Mouse (Mus musculus): ENCODE measurements around the gene Akap8. TPM values are rescaled to one million over a fixed set of nuclear protein-coding genes. Genes with fewer than 3 reads are reported as not detected.

The Akap8 gene
- 211 TPM for polyA plus RNA-seq (2017; shearing (Covaris generic))

DNA sequence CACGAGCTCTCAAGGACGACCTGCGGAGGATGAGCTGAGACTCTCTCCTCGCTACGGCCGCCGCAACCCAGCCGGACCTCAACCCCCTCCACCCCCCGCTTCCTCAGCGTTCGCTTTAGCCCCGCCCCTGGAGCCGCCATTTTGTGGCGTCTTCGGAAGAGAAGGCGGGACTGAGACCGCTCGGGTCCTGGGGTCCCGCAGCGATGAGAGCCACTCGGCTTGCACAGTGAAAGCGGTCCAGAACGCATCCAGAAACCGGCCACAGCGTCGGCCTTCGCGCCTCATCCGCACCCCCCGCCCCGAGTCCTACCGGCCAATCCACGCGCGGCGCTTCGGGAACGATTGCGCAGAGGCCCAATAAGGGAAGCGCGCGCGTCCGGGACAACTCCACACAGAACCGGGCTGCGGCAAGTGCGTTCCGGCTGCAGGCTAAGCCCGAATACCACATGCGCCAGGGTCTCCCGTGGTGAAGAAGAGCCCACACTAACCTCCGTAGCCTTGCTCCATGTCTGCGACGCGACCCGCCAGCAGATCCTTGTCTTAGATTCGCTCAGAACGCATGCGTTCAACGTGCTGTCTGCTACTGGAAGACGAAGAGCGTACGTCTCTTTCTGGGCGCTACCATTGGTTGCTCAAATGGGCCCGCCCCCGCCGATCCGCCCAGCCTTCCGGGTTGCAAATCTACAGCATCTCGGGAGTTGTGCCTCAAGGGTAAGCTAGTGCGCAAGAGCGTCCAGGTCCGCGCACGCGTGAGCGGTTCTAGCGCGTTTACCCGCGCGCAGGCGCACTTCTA is at the start of gene Akap8:
Gene Akap8, minus strand, starts transcription at position 642 of the 793 bp plus-strand sequence.

DNA sequence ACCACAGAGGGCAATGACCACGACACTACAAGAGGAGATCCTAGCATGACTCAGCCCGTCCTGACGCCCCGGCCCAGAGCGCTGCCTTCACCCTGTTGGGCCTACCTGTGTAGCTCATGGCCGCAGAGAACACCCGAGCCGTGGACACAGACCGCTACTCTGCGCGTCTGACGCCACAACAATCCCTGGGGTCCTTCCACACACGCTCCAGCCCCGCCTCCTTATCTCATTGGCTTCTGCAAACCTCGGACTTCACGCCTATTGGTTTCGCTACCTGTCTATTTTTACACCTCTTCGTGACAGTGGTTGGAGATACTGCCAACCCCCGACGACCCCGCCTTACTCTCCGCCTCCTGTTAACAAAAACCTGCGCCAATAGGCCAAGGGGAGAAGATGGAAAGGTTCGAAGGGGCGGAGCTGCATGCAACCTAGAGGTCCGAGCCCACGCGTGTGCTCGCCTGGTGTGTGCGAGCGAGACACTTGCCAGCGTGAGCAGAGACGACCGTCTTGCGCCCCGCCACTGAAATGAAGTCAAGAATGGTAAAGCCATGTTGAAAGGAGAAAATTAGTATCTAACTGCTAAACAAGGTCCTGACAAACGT is 29.4 kb upstream of the Akap8 start, which contains the start of gene Akap8l:
Gene Akap8l, minus strand, starts transcription at position 226 of the 602 bp plus-strand sequence.

DNA sequence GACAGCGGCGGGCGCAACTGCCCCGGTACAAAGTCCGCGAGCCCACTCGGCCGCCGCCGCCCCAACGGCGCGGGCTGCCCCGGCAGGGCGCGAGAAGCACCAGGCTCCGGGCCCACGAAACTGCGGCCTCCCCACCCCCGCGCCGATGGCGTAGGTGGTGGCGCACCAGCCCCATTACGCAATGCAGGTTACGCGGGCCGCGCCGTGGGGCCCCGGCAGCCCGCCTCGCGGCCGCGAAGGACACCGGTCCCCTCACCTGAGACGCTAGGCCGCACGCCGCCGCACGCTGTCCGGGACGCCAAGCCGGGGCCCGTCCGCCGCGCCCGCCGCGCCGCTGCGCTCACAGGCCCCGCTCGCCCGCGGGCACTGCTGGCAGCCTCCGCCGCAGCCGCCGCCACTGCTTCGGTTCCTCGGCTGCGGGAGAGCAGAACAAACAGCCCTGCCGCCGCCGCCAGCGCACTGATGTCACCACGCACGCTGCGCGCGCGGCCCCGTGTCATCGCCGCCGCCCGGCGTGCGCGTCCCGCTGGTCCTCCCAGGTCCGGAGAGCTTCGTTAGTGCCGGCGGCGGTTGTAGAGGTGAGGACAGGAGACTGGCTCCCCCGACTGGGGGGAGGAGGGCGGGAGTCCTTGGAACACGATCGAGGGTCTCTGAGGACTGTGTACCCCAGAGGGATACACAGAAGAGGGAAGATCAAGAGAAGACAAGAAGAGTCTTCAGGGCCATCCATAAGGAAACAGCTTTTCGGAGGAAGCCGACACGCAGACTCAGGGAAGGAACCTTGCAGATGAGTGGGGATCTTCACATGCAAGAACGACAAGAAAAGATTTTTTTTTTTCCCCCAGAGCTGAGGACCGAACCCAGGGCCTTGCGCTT is 36.5 kb downstream of the Akap8 start, which contains the start of gene Brd4:
Gene Brd4, minus strand, starts transcription at position 461 of the 876 bp plus-strand sequence.

Other genes starting within 250 kb of the Akap8 start
- 0.10 TPM for gene Notch3, start 154.4 kb downstream of the Akap8 start, polyA plus RNA-seq (2017; shearing (Covaris generic))
- gene Ephx3, start 131.7 kb downstream of the Akap8 start, polyA plus RNA-seq (2017; shearing (Covaris generic)): 0.40 TPM
- gene Brd4, start 36.5 kb downstream of the Akap8 start, polyA plus RNA-seq (2017; shearing (Covaris generic)): 238 TPM
- gene Akap8l, start 29.4 kb upstream of the Akap8 start, polyA plus RNA-seq (2017; shearing (Covaris generic)): 181 TPM
- 15.8 TPM for gene Wiz, start 68.2 kb upstream of the Akap8 start, polyA plus RNA-seq (2017; shearing (Covaris generic))
- 524 TPM for gene Rasal3, start 82.3 kb upstream of the Akap8 start, polyA plus RNA-seq (2017; shearing (Covaris generic))
- 34.3 TPM for gene Pglyrp2, start 102.9 kb upstream of the Akap8 start, polyA plus RNA-seq (2017; shearing (Covaris generic))
- not detected for gene Cyp4f39, start 131.5 kb upstream of the Akap8 start, polyA plus RNA-seq (2017; shearing (Covaris generic))
- 1.0 TPM for gene Cyp4f17, start 184.8 kb upstream of the Akap8 start, polyA plus RNA-seq (2017; shearing (Covaris generic))
- gene Cyp4f16, start 215.3 kb upstream of the Akap8 start, polyA plus RNA-seq (2017; shearing (Covaris generic)): 13.9 TPM